Mouse (Mus musculus): Measurements from ENCODE around the gene Pdk2. TPM values are rescaled to one million over a fixed set of nuclear protein-coding genes. Genes with fewer than 3 reads are reported as not detected.

Pdk2 gene
- total RNA-seq (2023): 1 to 10 TPM; 4.1 to 4.9 TPM

GRCm38 (mm10) chr11:95041139-95041609, at the start of gene Pdk2:
Gene Pdk2 (minus strand): TSS chr11:95041354.

DNA sequence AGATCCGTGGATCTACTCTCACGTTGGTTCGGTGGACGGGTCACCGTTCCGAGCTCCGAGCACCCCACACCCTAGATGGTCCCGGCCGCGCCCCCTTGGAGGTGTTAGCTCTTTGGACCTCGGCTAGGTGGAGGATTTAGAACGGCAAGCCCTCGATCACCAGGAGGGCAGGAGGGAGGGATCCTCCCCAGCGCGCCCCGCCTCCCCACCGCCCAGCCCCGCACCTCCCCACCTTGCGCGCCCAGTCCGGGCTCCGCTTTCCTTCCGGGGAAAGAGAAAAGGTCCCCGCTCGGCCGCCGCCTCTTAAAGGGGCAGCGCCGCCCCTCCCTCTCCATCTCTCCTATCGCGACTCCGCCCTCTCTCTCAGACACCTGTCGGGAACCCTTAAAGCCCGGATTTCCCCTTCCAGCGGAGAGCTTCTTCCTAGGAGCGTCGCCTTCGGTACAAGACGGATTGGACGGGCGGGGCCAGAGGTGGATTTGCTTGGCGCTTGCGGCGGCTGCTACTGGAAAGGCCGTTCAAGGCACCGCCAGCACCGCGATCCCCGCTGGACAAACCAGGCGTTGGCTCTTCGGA, 35.5 kb upstream of the Pdk2 start, which contains the start of gene Itga3:
TSS of gene Itga3 (minus strand) at position 266 of the 576 bp plus-strand sequence.

GRCm38 (mm10) chr11:95009629-95010014, 31.5 kb downstream of the Pdk2 start, which contains the start of gene Samd14:
Gene Samd14 (plus strand): TSS chr11:95009879.

DNA sequence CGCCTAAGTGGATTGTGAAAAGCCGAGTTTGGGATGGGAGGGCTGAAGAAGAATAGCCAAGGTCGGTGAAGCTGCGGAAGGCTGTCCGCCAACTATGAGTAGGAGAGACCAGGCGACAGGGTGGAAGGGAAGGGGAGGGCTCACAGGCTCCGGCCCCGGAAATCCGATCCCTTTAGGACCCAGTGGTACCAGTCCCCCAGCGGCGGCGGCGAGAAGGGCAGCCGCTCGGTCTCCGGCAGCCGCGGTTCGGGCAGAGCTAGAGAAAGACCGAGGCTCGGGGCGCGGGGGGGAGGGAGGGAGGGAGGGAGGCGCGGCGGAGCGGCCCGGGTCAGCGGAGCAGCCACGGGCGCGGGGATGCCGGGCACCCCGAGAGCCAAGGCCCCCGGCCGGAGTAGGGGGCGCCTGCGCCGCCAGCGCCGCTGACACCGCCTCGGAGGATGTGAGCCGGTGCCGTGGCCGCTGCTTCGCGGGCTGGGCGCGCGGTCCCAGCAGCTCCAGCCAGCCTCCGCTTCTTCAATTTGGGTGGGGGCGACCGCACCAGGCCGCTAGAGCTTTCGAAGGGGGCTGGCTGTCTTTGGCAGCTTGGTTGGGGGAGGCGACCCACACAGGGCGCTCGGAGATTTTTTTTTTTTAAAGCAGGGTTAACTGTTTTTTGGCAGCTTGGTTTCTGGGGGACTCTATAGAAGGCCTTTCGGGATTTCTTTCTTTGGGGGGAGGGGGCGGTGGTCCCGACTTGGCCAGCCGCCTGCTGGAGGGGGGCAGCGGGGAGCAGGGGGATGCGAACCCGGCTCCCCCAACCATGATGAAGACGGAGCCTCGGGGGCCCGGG, 50.2 kb downstream of the Pdk2 start, which contains the start of gene Ppp1r9b:
TSS of gene Ppp1r9b (plus strand) at position 287 of the 829 bp plus-strand sequence.

Other genes starting within 250 kb of the Pdk2 start
- gene Col1a1, start 105.1 kb downstream of the Pdk2 start, total RNA-seq (2023): 100 to 1,000 TPM in 1 of 2 experiments, 10 to 100 TPM in 1; 55.0 to 105 TPM
- not detected for gene Hils1, start 73.8 kb downstream of the Pdk2 start, total RNA-seq (2023)
- gene Sgca, start 65.0 kb downstream of the Pdk2 start, total RNA-seq (2023): not detected
- 100 to 1,000 TPM; 112 to 115 TPM for gene Ppp1r9b, start 50.3 kb downstream of the Pdk2 start, total RNA-seq (2023)
- gene Samd14, start 31.5 kb downstream of the Pdk2 start, total RNA-seq (2023): 1 to 10 TPM; 2.1 to 6.5 TPM
- not detected for gene Itga3, start 35.4 kb upstream of the Pdk2 start, total RNA-seq (2023)
- under 1 TPM in 1 of 2 experiments, not detected in 1; 0.18 TPM for gene Dlx3, start 78.8 kb upstream of the Pdk2 start, total RNA-seq (2023)
- gene Dlx4, start 104.9 kb upstream of the Pdk2 start, total RNA-seq (2023): not detected
- under 1 TPM in 1 of 2 experiments, not detected in 1; 0.31 TPM for gene Tac4, start 220.2 kb upstream of the Pdk2 start, total RNA-seq (2023)

All from neutrophil, adult 59 days (primary cell).